Mouse (Mus musculus): ENCODE results near the gene Nr1h4. TPM values are rescaled to one million over a fixed set of nuclear protein-coding genes. Genes with fewer than 3 reads are reported as not detected.

The Nr1h4 gene
- polyA plus RNA-seq, 1 experiment from 2014 or later = not detected

DNA sequence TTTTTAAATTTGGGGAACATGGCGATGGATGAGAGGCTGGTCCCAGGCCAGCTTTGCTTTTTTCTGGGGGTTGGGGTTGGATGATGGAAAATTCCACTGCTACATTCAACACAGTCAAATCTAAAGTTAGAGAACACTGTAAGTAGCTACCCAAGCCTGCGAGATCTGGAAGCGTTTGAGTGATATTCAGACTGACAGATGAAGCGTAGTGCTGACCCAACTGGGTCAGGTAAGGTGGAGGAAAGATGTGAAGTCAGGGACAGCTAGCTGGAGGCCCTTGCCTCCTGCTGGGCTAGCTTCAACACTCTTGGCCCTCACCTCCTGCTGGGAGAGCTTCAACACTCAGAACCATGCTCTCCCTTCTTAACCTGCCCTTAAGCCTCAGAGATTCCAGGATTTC, 128.4 kb downstream of the Nr1h4 start:
- H3K27ac ChIP-seq (ENCODE audit: low read depth, low read length) = no peak overlapping the region
- WGBS = 72% methylated on average over 4 of the region's 4 CpGs
- ATAC-seq (ENCODE audit: low FRiP score) = no peak

More for the DNA sequence above, 128.4 kb downstream of the Nr1h4 start:
- Histone ChIP-seq H3K9me3 (ENCODE audit: control insufficient read depth, low read length) (no peaks in the 10 kb centered on the region), H3K4me2 (replicated peaks; ENCODE audit: low read depth, low read length) (no peak overlapping the region), H3K4me1 (replicated peaks; ENCODE audit: control insufficient read depth, insufficient read depth, low read length) (no peaks in the 10 kb centered on the region), H3K36me3 (ENCODE audit: control insufficient read depth, insufficient read depth, low read length) (no peaks in the 10 kb centered on the region), H3K9ac (ENCODE audit: low read depth, low read length) (no peak overlapping the region), H3K27me3 (ENCODE audit: control insufficient read depth, insufficient read depth, low read length) (no peaks in the 10 kb centered on the region), H3K4me3 (ENCODE audit: low read depth, low read length) (no peak overlapping the region)
- DNase-seq (ENCODE audit: low spot score) = no peak

Other genes starting within 250 kb of the Nr1h4 start
- 2.5 and 4.1 TPM in 2 replicates for gene Ano4, start 188.8 kb downstream of the Nr1h4 start, polyA plus RNA-seq (2014; fragmentation: Nextera tagmentation; extraction: Ambion mirVana)
- gene Gas2l3, start 89.6 kb downstream of the Nr1h4 start, polyA plus RNA-seq (2014; fragmentation: Nextera tagmentation; extraction: Ambion mirVana) = 9.3 and 10.3 TPM in 2 replicates
- gene Slc17a8, start 87.7 kb upstream of the Nr1h4 start, polyA plus RNA-seq (2014; fragmentation: Nextera tagmentation; extraction: Ambion mirVana) = 0.70 and 2.0 TPM in 2 replicates
- gene Scyl2, start 152.7 kb upstream of the Nr1h4 start, polyA plus RNA-seq (2014; fragmentation: Nextera tagmentation; extraction: Ambion mirVana) = 23.5 and 27.7 TPM in 2 replicates
- gene Actr6, start 198.7 kb upstream of the Nr1h4 start, polyA plus RNA-seq (2014; fragmentation: Nextera tagmentation; extraction: Ambion mirVana) = 41.9 and 45.1 TPM in 2 replicates
- 33.2 and 33.4 TPM in 2 replicates for gene Uhrf1bp1l, start 211.4 kb upstream of the Nr1h4 start, polyA plus RNA-seq (2014; fragmentation: Nextera tagmentation; extraction: Ambion mirVana)